Mouse (Mus musculus) gastrocnemius, adult 18-20 months (tissue): ENCODE results near the gene Nmt1. TPM values are rescaled to one million over a fixed set of nuclear protein-coding genes. Genes with fewer than 3 reads are reported as not detected.
A peak's percentile ranks its signal among the peaks of the same experiment; 100 is the strongest.

ENCODE experiments used
- DNase-seq: peaks from one replicate; pipeline ENCODE4 v3.0.0; 2021; ENCODE audit warnings: low spot score
- total RNA-seq, 2 experiments: library from RNA; stranded (reverse); gene quantifications; 2 replicates each; pipeline ENCODE4 v1.2.3; 2021

Nmt1 gene
- total RNA-seq, 2 experiments from 2014 or later, result 48.5 to 48.7 TPM

GRCm38 (mm10) chr11:103074796-103075323 is 46.9 kb downstream of the Nmt1 start:
- DNase-seq, result no peak

- DNase-seq, result no peak
Measured at GRCm38 (mm10) chr11:103076010-103076409, 48.0 kb downstream of the Nmt1 start.

- DNase-seq, result no peak
Measured at GRCm38 (mm10) chr11:103076581-103076980, 48.6 kb downstream of the Nmt1 start.

GRCm38 (mm10) chr11:103078131-103078530 is 50.1 kb downstream of the Nmt1 start:
- DNase-seq, result no peak

- no peak for DNase-seq
Measured at GRCm38 (mm10) chr11:103080323-103081091, 52.5 kb downstream of the Nmt1 start.

- DNase-seq, result no peak
Measured at GRCm38 (mm10) chr11:103081631-103082030, 53.6 kb downstream of the Nmt1 start.

GRCm38 (mm10) chr11:103093306-103093705 is 65.3 kb downstream of the Nmt1 start:
- no peak for DNase-seq

- no peak for DNase-seq
Measured at GRCm38 (mm10) chr11:103093862-103094833, 66.2 kb downstream of the Nmt1 start.

- no peak for DNase-seq
Measured at GRCm38 (mm10) chr11:103095107-103095670, 67.2 kb downstream of the Nmt1 start.

- no peak for DNase-seq
Measured at GRCm38 (mm10) chr11:103095801-103096200, 67.8 kb downstream of the Nmt1 start.

GRCm38 (mm10) chr11:103096979-103097894 is 69.2 kb downstream of the Nmt1 start:
- no peak for DNase-seq

GRCm38 (mm10) chr11:103098531-103099190 is 70.7 kb downstream of the Nmt1 start:
- no peak for DNase-seq

- DNase-seq, result no peak
Measured at GRCm38 (mm10) chr11:103099352-103099940, 71.5 kb downstream of the Nmt1 start.

- DNase-seq, result no peak
Measured at GRCm38 (mm10) chr11:103100361-103100760, 72.4 kb downstream of the Nmt1 start.

GRCm38 (mm10) chr11:103101481-103101865 is 73.5 kb downstream of the Nmt1 start, which contains the start of the genes Plcd3 and Acbd4:
TSS of gene Plcd3 (minus strand) at chr11:103101658.
TSS of gene Acbd4 (plus strand) at chr11:103101682.
- peak; percentile 91 for DNase-seq

- DNase-seq, result peak; percentile 79
Measured at GRCm38 (mm10) chr11:103101866-103102501, 74.0 kb downstream of the Nmt1 start.

- DNase-seq, result peak; percentile 98
Measured at GRCm38 (mm10) chr11:103102725-103103349, 74.8 kb downstream of the Nmt1 start.

GRCm38 (mm10) chr11:103103621-103104020 is 75.6 kb downstream of the Nmt1 start:
- no peak for DNase-seq
